Mouse (Mus musculus) thymus, adult 2 months (tissue): Measurements from ENCODE around the gene Otud3.

Experiments used
- CTCF ChIP-seq: fragments of 200-500 bp; IDR thresholded peaks from 2 replicates; pipeline ENCODE4 v1.5.1; 2012; ENCODE audit warnings: mild to moderate bottlenecking, control low read depth, low read length, moderate library complexity, borderline replicate concordance; ENCODE audit not compliant: control insufficient read depth, poor library complexity, insufficient read depth; ENCODE audit errors: extremely low read depth
- POLR2A ChIP-seq: fragments of 200-500 bp; IDR thresholded peaks from 2 replicates; pipeline ENCODE4 v1.6.1; 2012; ENCODE audit warnings: mild to moderate bottlenecking, low read length, control low read depth, moderate library complexity; ENCODE audit not compliant: control insufficient read depth, poor library complexity, insufficient read depth; ENCODE audit errors: extremely low read depth

- no peak for TF ChIP-seq CTCF
- TF ChIP-seq POLR2A, result no peak
These were observed 11.8 kb upstream of the Otud3 start for GRCm38 (mm10) chr4:138925561-138925960.
